Mouse (Mus musculus) heart, embryonic 11.5 days (tissue): ENCODE measurements around the gene Slc35b1. TPM values are rescaled to one million over a fixed set of nuclear protein-coding genes. Genes with fewer than 3 reads are reported as not detected.

Experiments used
- ATAC-seq: fragments of 200-750 bp; cut with Nextera tagmentation; replicated peaks from 2 replicates; pipeline ENCODE4 v1.8.0; 2017; ENCODE audit warnings: moderate library complexity; ENCODE audit not compliant: insufficient number of reproducible peaks, low FRiP score, low TSS enrichment
- H3K27ac ChIP-seq: fragments of 300-500 bp; sonication (generic); 2 replicates; pipeline ENCODE4 v1.5.1; 2014; ENCODE audit warnings: mild to moderate bottlenecking, low read depth, low read length
- H3K27me3 ChIP-seq: fragments of 300-500 bp; sonication (generic); 2 replicates; pipeline ENCODE4 v1.6.1; 2014; ENCODE audit warnings: mild to moderate bottlenecking, low read length, mixed read lengths; ENCODE audit not compliant: control insufficient read depth, insufficient read depth
- H3K36me3 ChIP-seq: fragments of 300-500 bp; sonication (generic); 2 replicates; pipeline ENCODE4 v1.6.1; 2014; ENCODE audit warnings: mild to moderate bottlenecking, low read length, moderate library complexity, mixed read lengths; ENCODE audit not compliant: control insufficient read depth, insufficient read depth
- H3K4me1 ChIP-seq: fragments of 300-500 bp; sonication (generic); 2 replicates; pipeline ENCODE4 v1.6.1; 2014; ENCODE audit warnings: low read length; ENCODE audit not compliant: control insufficient read depth, insufficient read depth
- H3K4me2 ChIP-seq: fragments of 300-500 bp; sonication (generic); 2 replicates; pipeline ENCODE4 v1.6.1; 2014; ENCODE audit warnings: mild to moderate bottlenecking, moderate library complexity
- H3K4me3 ChIP-seq: fragments of 300-500 bp; sonication (generic); 2 replicates; pipeline ENCODE4 v1.5.1; 2014; ENCODE audit warnings: low read depth, low read length
- H3K9ac ChIP-seq: fragments of 300-500 bp; sonication (generic); 2 replicates; pipeline ENCODE4 v1.6.1; 2014; ENCODE audit warnings: mild to moderate bottlenecking, low read depth, low read length, moderate library complexity
- H3K9me3 ChIP-seq: fragments of 300-500 bp; sonication (generic); replicated peaks from 2 replicates; pipeline ENCODE4 v1.6.1; 2016; ENCODE audit warnings: low read length; ENCODE audit not compliant: control insufficient read depth
- WGBS: fragments of 180-500 bp; shearing (Covaris S2); extraction: QIAGEN DNeasy Blood & Tissue Kit; methylation state at CpG from one replicate; pipeline ENCODE4 v1.1.7; 2014; ENCODE audit not compliant: insufficient replicate concordance; 5-methylcytosine and 5-hydroxymethylcytosine counted together
- polyA plus RNA-seq: library from polyadenylated mRNA; unstranded; fragments of >200 nt; fragmentation: Nextera tagmentation; extraction: Ambion mirVana; gene quantifications from 2 replicates; pipeline ENCODE4 v1.2.1, GENCODE M21; 2014

Slc35b1 gene
- polyA plus RNA-seq, result 92.4 and 95.9 TPM in 2 replicates

- no peaks in the 10 kb centered on the region for H3K27me3 ChIP-seq
- H3K9ac ChIP-seq, result peak within 1 kb of the TSS; percentile 93
- WGBS, result under 1% methylated on average over 42 of the region's 42 CpGs
- peak within 1 kb of the TSS; percentile 87 for H3K4me3 ChIP-seq
- H3K9me3 ChIP-seq, result no peaks in the 10 kb centered on the region
- H3K36me3 ChIP-seq, result peaks cover 18% of the 10 kb centered on the region
- peak; percentile 89 for ATAC-seq
- H3K4me2 ChIP-seq, result peak within 1 kb of the TSS; percentile 60
- H3K27ac ChIP-seq, result peak within 1 kb of the TSS; percentile 90
- H3K4me1 ChIP-seq, result peaks cover 7% of the 10 kb centered on the region
Measured at GRCm38 (mm10) chr11:95384319-95384972, at the start of gene Slc35b1. Gene Slc35b1 (plus strand): TSS chr11:95384692.

GRCm38 (mm10) chr11:95336568-95337128, 47.8 kb upstream of the Slc35b1 start, which contains the start of gene Fam117a:
Gene Fam117a (plus strand): TSS chr11:95337018.
- ATAC-seq, result peak; percentile 97
- Histone ChIP-seq H3K4me3 (peak within 1 kb of the TSS; percentile 73), H3K4me1 (peaks cover 18% of the 10 kb centered on the region), H3K9ac (peak within 1 kb of the TSS; percentile 74), H3K27me3 (no peaks in the 10 kb centered on the region), H3K4me2 (peak within 1 kb of the TSS; percentile 77), H3K36me3 (no peaks in the 10 kb centered on the region), H3K27ac (peak within 1 kb of the TSS; percentile 46), H3K9me3 (no peaks in the 10 kb centered on the region)
- under 1% methylated on average over 27 of the region's 27 CpGs for WGBS

- peak; percentile 64 for ATAC-seq
- WGBS, result under 1% methylated on average over 50 of the region's 50 CpGs
- H3K4me2 ChIP-seq, result peak overlapping the region; percentile 77
- no peaks in the 10 kb centered on the region for H3K9me3 ChIP-seq
- H3K9ac ChIP-seq, result peak overlapping the region; percentile 74
- H3K4me3 ChIP-seq, result peak overlapping the region; percentile 73
- H3K27ac ChIP-seq, result peak overlapping the region; percentile 46
- no peaks in the 10 kb centered on the region for H3K27me3 ChIP-seq
- no peaks in the 10 kb centered on the region for H3K36me3 ChIP-seq
- peaks cover 18% of the 10 kb centered on the region for H3K4me1 ChIP-seq
Measured at GRCm38 (mm10) chr11:95337129-95337813, 47.2 kb upstream of the Slc35b1 start.

- Histone ChIP-seq H3K9me3 (no peaks in the 10 kb centered on the region), H3K9ac (peak overlapping the region; percentile 74), H3K4me2 (peak overlapping the region; percentile 77), H3K36me3 (no peaks in the 10 kb centered on the region), H3K27ac (peak overlapping the region; percentile 54), H3K4me1 (peaks cover 18% of the 10 kb centered on the region), H3K4me3 (peak overlapping the region; percentile 73), H3K27me3 (no peaks in the 10 kb centered on the region)
- ATAC-seq, result no peak
- WGBS, result 20% methylated on average over 9 of the region's 9 CpGs
Measured at GRCm38 (mm10) chr11:95337846-95338342, 46.6 kb upstream of the Slc35b1 start.

GRCm38 (mm10) chr11:95339471-95340021, 44.9 kb upstream of the Slc35b1 start:
- peaks cover 22% of the 10 kb centered on the region for H3K4me1 ChIP-seq
- ATAC-seq, result 0 out of 2 replicates have a peak, but pooled peaks have one; percentile 43
- no peaks in the 10 kb centered on the region for H3K36me3 ChIP-seq
- peak overlapping the region; percentile 58 for H3K4me2 ChIP-seq
- no peaks in the 10 kb centered on the region for H3K27me3 ChIP-seq
- WGBS, result 13% methylated on average over 14 of the region's 14 CpGs
- peak overlapping the region; percentile 77 for H3K27ac ChIP-seq
- H3K9me3 ChIP-seq, result no peaks in the 10 kb centered on the region
- peak overlapping the region; percentile 72; the same call in 1 of the 2 replicates for H3K9ac ChIP-seq
- peak overlapping the region; percentile 73 for H3K4me3 ChIP-seq

GRCm38 (mm10) chr11:95340259-95340658, 44.2 kb upstream of the Slc35b1 start:
- H3K27ac ChIP-seq, result 0 out of 2 replicates have a peak overlapping the region, but pooled peaks have one; percentile 77
- H3K9ac ChIP-seq, result peak overlapping the region; percentile 72
- peak overlapping the region; percentile 58 for H3K4me2 ChIP-seq
- peaks cover 22% of the 10 kb centered on the region for H3K4me1 ChIP-seq
- no peaks in the 10 kb centered on the region for H3K9me3 ChIP-seq
- 74% methylated on average over 1 of the region's 1 CpGs for WGBS
- H3K27me3 ChIP-seq, result no peaks in the 10 kb centered on the region
- peak overlapping the region; percentile 73 for H3K4me3 ChIP-seq
- ATAC-seq, result no peak
- no peaks in the 10 kb centered on the region for H3K36me3 ChIP-seq

- no peaks in the 10 kb centered on the region for H3K27me3 ChIP-seq
- H3K4me3 ChIP-seq, result peak overlapping the region; percentile 73
- H3K9ac ChIP-seq, result peak overlapping the region; percentile 72
- 58% methylated on average over 5 of the region's 5 CpGs for WGBS
- no peak overlapping the region for H3K27ac ChIP-seq
- H3K36me3 ChIP-seq, result no peaks in the 10 kb centered on the region
- peak overlapping the region; percentile 58 for H3K4me2 ChIP-seq
- H3K9me3 ChIP-seq, result no peaks in the 10 kb centered on the region
- ATAC-seq, result no peak
- H3K4me1 ChIP-seq, result peaks cover 22% of the 10 kb centered on the region
Measured at GRCm38 (mm10) chr11:95340664-95341063, 43.8 kb upstream of the Slc35b1 start.

GRCm38 (mm10) chr11:95343180-95343579, 41.3 kb upstream of the Slc35b1 start:
- Histone ChIP-seq H3K4me2 (peak overlapping the region; percentile 17; the same call in 1 of the 2 replicates), H3K9me3 (no peaks in the 10 kb centered on the region), H3K27me3 (no peaks in the 10 kb centered on the region), H3K4me1 (peaks cover 15% of the 10 kb centered on the region), H3K36me3 (no peaks in the 10 kb centered on the region), H3K27ac (no peak overlapping the region), H3K9ac (no peak overlapping the region), H3K4me3 (no peak overlapping the region)
- WGBS, result 66% methylated on average over 4 of the region's 4 CpGs
- no peak for ATAC-seq
